Mouse (Mus musculus): ENCODE measurements around the gene Taf10. TPM values are rescaled to one million over a fixed set of nuclear protein-coding genes. Genes with fewer than 3 reads are reported as not detected.
A peak's percentile ranks its signal among the peaks of the same experiment; 100 is the strongest.
"Not testable (repeated sequence)": the region's sequence is repeated elsewhere in the genome, so short reads cannot be mapped to it uniquely, and the experiment has no call there.

The Taf10 gene
- polyA plus RNA-seq, 2 experiments from 2014 or later: 11.5 to 16.1 TPM

DNA sequence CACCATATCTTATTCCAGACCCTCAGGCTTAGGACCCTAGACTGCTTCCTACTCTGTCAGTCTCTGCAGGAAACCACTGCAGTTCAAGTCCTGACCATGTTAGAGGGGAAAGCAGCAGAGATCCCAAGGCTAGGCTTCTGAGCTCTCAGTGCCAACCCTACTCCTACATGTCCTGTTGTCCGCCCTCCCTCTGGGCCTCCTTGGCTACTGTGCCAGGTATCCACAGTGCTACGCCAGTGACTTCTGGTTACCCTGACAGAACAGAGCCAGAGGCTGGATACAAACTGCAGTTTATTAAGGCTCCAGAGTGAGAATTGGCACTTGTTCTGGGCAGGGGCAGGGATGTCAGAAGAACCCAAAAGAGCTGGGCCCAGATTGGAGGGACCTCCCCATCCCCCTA lies 8.6 kb upstream of the Taf10 start:
- no peak for ATAC-seq

DNA sequence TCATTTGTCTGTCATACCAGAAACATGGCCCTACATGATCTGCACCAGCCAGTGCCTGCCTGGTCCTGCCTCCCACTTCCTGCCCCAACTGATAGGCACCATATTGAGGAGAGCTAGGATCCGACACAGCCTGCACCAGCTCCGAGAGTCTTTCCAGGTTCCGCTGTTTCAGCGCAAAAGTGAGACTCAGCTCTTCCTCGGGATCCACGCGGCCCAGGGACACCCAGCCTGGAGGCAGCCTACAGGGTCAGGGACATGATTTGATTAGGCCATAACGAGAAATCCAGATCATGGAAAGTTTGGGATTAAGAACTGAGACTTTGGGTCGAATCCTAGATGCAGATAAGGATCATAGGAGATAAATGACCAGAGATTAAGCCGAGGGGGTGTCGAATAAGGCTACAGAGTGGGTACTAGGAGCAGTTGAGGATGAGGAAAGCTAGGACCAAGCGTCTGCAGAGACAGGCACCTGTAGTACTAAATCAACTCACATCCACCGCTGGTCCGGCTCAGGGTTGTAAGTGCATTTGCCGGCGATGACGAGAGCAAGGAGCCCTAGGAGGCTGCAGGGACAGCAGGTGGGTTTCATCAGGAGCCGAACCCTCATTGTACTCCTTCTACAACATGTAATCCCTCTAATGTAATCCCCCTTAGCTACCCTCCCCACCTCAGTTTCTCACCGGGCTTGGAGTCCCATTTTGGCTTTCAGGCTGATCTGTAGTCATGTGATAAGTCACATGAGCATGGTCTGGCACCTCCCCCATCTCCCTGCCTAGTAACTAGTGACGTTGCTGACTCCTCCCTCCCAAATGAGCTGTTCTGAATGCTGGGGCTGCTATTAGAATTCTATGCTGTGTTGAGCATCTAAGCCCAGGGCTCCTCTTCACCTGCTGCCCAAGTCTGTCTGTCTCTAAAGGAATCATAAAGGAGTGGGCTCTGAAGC lies 7.6 kb upstream of the Taf10 start, which contains the start of gene Tpp1:
Gene Tpp1 (minus strand): TSS at position 745 of the 943 bp plus-strand sequence.
- ATAC-seq: peak; percentile 100

DNA sequence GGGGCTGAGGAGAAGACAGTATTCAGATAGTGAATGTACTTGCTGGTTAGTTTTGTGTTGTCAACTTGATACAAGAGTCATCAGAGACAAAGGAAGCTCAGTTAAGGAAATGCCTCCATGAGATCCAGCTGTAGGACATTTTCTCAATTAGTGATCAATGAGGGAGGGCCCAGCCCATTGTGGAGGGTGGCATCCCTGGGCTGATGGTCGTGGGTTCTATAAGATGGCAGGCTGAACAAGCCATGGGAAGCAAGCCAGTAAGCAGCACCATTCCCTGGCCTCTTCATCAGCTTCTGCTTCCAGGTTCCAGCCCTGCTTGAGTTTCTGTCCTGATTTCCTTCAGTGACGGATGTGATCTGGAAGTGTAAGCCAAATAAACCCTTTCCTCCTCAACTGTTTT lies 3.6 kb upstream of the Taf10 start:
- ATAC-seq: no peak

DNA sequence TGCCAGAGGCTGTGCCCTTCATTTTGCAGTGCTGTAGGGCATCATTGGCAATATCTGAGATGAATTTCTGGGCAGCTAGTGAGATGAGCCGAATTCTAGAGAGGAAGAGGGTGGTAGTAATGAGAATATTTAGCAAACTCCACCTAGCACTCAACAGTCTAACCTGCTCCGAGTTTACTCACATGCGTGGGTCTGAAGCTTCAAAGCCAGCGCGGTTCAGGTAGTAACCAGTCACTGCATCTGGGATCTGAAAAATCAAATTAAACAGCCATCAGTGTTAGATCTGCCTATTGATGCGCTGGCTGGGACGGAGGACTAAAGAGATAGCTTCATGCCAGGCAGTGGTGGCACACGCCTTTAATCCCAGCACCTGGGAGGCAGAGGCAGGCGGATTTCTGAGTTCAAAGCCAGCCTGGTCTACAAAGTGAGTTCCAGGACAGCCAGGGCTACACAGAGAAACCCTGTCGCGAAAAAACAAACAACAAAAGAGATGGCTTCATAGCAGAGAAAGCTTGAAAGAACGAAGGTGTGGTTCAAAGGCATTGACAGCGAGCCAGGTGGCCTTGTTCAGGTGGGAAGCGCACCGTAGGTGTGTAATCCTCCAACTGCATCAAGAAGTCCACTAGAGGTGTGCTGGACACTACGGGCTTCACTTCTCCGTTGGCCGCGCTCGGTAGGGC lies 775 bp downstream of the Taf10 start:
- not testable (repeated sequence) for ATAC-seq

DNA sequence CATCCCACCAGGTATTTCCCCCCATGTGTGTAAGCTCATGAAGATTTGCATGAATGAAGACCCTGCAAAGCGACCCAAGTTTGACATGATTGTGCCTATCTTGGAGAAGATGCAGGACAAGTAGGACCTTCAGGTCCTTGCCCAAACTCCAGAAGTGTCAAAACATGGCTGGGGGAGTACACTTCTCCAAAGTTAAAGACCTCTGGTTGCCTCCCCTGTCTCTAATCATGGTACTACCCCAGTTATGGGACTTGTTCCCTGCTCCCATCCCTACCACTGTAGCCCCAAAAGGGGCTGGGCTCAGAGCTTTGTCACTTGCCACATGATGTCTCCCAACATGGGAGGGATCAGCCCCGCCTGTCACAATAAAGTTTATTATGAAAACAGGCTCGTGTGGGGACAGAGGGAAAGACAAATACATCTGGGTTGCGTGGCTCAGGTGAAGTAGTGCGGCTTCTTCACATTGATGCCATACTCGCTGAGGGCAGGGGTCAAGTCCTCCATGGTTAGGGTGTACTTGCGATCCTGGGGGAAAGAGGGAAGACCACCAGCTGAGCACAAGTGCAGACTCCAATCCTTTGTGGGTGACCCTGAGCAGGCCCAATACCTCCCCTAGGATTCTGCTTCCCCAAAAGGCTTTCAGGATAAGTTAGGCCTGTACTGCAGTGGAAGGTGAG lies 1.5 kb downstream of the Taf10 start:
- ATAC-seq: not testable (repeated sequence)

DNA sequence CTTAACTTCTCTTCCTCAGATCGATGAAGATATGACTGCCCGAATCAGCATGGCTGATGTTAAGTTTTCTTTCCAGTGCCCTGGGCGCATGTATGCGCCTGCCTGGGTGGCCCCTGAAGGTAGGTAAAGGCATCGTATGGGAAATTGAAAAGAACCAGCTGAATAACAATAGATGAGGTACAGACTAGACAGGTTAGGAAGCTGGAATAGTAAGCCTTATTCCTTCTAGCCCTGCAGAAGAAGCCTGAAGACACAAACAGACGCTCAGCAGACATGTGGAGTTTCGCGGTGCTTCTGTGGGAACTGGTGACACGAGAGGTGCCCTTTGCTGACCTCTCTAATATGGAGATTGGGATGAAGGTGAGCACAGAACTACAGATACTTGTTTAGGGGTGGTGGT lies 2.2 kb downstream of the Taf10 start:
- no peak for ATAC-seq

DNA sequence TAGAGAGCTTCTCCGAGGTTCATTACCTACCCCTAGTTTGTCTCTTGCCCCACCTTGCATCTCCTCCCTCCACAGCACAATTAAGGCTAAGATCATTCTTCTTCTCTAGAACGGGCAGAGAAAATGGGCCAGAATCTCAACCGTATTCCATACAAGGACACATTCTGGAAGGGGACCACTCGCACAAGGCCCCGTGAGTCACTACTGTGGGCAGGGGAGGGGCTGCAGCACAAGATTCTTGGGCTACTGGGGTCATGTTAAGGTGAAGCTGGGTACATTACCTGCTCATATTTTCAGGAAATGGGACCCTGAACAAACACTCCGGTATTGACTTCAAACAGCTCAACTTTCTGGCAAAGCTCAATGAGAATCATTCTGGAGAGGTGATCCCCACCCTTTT lies 3.3 kb downstream of the Taf10 start:
- no peak for ATAC-seq

DNA sequence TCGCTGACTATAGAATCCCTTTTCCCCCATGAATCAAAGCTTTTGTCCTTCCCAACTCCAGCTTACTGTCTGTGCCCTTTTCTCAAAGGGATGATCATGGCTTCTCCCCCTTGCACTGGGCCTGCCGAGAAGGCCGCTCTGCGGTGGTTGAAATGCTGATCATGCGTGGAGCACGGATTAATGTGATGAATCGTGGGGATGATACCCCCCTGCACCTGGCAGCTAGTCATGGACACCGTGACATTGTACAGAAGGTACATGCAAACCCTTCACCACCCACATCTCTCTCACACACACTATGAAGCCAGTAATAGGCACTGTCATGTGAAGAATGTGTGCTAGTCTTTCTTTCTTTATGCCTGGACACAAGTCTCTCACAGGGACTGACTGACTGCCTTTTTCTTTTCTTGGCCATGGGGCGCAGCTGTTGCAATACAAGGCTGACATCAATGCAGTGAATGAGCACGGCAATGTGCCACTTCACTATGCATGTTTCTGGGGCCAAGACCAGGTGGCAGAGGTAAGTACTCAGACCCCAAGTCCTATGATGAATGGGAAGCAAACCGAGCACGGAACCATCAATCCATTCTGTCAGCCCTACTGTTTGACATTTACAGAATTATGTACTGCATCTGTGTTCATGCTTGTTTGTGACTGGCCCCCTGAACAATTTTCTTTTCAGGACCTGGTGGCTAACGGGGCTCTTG lies 3.9 kb downstream of the Taf10 start:
- no peak for ATAC-seq

DNA sequence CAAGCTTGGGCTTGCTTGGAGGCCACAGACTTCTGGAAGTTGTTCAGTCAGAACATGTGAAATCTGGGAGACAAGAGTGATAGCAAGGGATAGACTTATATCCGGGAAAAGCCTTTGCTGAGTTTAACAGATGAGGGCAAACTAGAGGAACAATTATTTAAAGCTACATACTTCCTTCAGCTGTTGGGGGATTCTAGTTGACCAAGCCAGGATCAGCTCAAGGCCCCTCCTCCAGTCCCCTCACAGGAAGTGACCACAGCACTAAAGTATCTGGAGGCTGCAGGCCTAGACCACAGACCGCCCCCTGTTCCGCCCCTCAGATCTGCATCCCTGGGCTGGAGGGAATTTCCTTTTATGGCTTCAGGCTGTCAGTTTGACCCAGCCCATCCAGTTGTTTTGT lies 5.2 kb downstream of the Taf10 start:
- no peak for ATAC-seq

DNA sequence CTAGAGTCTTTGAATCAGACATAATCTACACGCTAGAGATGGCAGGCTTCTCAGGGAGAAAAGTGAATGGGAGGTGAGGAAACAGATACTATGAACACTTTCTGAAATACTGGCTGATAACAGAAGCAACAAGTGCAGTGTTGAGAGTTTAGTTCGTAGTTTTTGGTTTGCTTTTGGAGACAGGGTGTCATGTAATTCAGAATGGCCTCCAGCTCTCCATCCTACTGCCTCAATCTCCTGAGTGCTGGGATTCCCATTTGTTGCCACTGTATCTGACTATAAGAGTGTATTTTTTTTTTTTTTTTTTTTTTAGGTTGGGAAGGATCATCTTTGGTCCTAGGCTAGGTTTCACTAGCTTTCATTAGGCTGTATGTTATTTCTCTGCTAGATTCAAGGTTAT lies 5.9 kb downstream of the Taf10 start:
- no peak for ATAC-seq

DNA sequence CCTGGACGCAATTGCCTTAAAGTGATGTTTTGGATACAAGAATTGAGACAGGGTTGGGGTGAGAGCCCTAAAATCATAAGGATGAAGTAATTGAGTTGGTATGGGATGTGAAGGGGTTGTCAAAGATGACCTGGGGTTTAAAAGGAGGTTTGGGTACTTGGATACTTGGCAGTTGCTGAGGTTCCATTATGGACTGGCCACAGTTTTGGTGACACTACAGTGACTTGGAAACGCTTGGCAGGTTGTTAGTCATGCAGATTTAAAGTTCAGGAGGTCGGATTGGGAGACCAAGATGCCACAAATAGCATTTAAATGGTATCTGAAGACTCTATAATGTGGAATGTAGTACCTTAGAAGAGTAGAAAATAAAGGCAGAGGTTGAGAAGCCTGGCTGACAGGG lies 6.5 kb downstream of the Taf10 start:
- no peak for ATAC-seq

DNA sequence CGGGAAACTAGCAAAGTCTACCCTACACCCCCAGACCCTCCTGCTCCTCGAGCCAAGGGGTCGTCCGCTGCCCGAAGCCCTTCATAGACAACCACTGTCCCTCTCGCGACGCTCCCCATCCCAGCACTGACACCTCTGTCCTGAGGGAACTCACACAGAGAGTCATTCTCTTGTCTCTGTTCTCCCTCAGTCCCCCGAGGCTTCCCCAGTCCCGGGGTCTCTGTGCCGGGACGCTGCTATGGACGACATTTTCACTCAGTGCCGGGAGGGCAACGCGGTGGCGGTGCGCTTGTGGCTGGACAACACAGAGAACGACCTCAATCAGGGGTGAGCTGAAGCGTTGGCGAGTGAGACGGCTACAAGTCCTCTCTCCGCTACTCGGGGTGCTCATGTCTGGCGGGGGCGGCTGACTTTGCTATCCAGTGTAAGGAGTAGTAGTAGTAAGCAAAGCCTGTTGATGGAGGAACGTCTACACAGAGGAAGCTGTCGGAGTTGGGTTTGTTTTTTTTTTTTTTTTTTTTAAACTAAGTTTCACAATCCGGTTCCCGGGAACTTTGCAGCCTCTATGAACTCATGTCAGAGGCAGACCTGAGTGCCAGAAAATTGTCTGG lies 7.1 kb downstream of the Taf10 start, which contains the start of gene Rrp8:
Gene Rrp8 (minus strand): TSS at position 475 of the 611 bp plus-strand sequence.
- ATAC-seq: peak; percentile 28

DNA sequence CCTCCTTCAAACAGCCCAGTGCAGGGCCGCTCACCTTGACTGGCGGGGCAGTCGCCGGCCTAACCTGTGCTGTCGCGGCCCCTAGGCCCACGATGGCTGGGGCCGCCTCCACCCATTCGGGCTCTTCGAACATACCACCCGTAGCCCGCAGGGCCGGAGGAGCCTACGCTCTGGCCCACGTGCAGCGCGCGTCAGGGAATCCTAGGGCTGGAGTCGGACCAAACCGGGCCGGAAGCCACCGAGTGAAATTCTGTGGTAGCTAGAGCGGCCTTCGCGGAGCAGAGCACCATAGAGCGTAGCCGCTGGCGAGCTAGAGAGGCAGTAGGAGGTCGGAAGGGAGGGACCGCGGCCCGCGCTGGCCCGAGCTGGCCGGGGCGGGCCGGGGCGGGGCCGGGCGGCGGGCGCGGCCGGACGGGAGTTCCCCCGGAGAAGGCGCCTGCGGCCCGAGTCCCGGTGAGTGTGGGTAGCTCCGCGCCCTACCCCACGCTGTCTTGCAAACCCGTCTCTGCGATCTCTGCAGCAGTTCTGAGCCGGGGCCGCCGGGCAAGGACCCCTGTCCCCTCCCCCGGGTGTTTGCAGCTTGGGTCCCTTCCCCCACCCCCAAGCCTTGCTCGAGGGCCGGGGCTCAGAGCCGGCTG lies 7.8 kb downstream of the Taf10 start, which contains the start of gene Ilk:
Gene Ilk (plus strand): TSS at position 329 of the 638 bp plus-strand sequence.
- ATAC-seq: peak; percentile 86

DNA sequence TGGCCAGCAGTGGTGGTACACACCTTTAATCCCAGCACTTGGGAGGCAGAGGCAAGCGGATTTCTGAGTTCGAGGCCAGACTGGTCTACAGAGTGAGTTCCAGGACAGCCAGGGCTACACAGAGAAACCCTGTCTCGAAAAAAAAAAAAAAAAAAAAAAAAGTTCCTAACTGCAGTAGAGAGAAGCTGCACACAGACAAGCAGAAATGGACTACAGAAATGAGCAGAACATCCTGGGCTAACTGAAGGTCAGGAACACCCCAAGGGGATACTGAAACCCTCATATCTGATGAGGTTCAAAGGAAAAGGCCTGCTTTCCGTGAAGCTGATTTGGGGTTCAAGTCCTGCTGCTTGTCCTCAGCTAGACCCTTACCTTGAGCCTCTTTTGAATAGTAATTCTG lies 8.7 kb downstream of the Taf10 start:
- not testable (repeated sequence) for ATAC-seq

DNA sequence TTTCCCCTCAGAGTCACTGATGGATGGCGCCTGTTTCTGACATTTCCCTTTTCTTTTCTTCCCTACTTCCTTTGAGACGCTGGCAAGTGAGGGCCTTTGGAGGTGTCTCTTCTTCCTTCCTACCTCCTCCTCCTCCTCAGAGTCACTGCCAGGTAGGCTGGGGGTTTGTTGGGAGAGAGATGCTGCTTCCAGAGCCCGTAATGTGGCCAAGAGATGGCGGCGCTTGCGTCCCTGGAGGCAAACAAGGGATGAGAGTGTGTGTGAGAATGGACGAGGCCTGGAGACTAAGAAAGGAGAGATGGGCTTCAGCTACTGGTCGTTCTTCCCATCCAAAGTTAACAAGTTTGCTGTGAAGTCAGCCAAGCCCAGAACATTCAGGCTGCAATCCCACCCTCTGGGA lies 9.3 kb downstream of the Taf10 start:
- ATAC-seq: no peak

DNA sequence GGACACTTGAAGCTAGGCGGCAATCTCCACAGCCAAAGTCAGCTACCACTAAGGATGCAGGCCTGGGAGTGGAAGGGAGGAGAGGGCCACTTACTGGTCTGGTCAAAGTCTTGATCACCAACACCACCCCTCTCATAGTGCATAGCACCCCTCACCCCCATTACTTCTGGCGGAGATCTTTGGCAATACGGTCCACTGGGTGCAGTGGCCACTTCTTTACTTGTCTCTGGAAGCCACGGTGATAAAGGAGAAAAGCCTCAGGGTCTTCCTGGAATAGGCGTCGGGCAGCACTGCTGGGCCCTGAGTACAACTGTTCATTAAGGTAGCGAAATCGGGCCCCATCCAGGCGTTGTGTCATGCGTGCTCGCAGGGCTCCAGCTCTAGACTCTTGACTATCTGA lies 10.3 kb downstream of the Taf10 start:
- ATAC-seq: no peak

DNA sequence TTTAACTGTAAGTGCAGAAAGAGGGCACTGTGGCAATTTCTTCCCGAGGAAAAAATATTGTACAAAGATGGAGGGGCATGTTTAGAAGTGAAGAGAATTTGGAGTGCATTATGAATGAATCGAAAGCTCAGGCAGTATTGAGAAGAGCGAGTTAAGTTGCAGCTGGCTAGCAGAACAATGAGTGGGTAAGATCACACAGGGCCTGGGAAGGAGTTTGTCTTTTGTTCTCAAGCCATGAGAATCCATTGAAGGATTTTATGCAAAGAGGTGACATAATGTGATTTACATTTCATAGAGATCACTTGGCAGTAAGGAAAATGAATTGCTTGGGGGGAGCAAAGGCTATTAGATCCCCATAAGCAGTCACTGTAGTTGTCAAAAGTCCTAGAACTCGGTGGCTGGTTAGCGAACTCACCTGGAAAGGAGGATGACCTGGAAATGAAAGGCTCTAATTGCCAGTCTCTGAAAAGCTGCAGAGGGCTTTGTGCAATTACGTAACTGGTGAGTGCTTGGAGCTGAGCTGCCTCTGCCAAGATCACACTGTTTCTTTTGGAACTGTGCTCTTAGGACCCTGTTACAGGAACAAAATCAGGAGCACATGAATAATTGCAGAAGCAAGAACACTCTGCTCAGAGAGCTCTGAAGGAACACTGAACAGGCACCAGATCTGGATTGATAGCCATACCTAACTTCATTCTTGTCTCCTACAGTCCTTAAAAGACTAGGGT lies 15.3 kb downstream of the Taf10 start:
- ATAC-seq: no peak

DNA sequence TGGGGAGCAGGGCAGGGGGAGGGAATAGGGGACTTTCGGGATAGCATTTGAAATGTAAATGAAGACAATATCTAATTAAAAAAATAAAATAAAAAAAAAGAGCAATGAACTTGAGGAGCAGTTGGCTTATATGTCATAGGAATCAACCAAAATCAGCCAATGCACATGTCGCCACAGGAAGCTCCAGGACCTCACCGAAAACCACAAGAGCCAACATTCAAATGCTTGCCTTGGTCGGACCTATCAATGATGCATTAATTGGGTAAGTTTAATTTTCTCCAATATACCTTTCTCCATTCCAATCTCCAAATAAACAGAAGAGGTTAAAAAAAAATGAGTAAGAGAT lies 17.2 kb downstream of the Taf10 start:
- ATAC-seq: no peak

DNA sequence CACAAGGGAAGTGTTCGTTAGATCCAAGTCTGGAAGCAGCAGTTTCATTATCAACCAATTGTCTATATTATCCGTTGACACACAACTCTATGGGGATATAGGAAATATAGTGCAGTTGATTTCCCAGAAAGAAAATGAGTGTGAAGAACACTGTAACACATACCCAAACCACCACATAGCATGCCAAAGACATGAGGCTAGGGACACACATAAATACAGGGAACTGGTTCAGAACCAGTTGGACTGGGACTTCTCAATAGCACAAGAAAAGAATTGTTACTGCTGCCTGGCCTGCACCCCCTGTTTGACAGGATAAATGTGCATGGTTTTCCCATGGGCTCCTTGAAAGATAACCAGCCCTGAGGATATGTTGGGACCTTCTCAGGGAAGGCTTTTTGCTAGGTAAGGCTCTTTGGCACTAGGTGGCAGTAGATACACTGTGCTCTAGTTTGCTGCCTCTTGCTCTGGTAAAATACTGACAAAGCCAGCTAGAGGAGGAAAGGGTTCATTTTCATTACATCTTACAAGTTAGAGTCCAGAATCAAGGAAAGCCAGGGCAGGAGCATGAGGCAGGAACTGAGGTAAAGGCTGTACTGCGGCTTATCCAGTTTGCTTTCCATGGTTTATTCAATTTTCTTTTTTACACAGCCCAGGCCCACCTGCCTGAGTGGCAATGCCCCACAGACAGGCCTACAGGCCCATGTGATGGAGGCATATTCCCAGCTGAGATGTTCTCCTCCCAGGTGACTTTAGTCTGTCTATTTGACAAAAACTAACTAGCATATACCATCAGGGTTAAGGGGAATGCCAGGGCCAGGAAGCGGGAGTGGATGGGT lies 17.8 kb downstream of the Taf10 start:
- peak; percentile 96 for ATAC-seq

DNA sequence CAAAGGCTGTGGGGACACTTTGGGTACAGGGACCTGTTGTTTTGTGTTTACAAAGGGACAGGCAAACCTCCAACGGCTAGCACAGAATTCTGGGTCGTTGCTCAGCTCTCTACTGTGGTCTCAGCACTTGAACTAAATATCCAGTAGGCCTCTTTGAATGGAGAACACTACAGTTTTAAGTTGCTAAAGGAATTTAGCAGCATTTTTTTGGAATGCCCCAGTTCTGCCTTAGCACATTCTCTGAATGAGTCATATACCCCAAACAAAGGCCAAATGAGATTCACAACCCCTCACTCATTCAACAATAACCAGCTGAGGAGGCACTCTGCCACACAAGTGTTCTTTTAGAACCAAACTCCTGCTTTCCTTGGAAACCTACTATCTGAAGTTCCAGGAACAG lies 22.2 kb downstream of the Taf10 start:
- ATAC-seq: no peak

All from activated CD4-positive, CD25-positive, alpha-beta regulatory T cell, adult 4 months (primary cell).